Mouse (Mus musculus): Measurements from ENCODE around the gene Ttc21a. TPM values are rescaled to one million over a fixed set of nuclear protein-coding genes. Genes with fewer than 3 reads are reported as not detected.
A peak's percentile ranks its signal among the peaks of the same experiment; 100 is the strongest.

Ttc21a gene
- total RNA-seq (2021) = under 1 TPM; 0.49 to 0.92 TPM
- long read RNA-seq, experiment 1 = 0 reads
- long read RNA-seq, experiment 2 = 0 reads

- no peak for TF ChIP-seq CTCF (conservative IDR thresholded peaks at IDR 0.05)
Observed at GRCm38 (mm10) chr9:119937005-119937773, at the start of gene Ttc21a, which contains the start of gene Gorasp1. Gene Ttc21a, plus strand, starts transcription at chr9:119937606. Gene Gorasp1, minus strand, starts transcription at chr9:119937565.

GRCm38 (mm10) chr9:119888843-119889246 is 48.6 kb upstream of the Ttc21a start:
- no peak for TF ChIP-seq CTCF (conservative IDR thresholded peaks at IDR 0.05)
- no peak for DNase-seq (ENCODE audit: low spot score in 2 of 2)
- H3K27ac ChIP-seq = no peak overlapping the region
- H3K4me3 ChIP-seq = no peak overlapping the region

More at GRCm38 (mm10) chr9:119937005-119937773, at the start of gene Ttc21a, which contains the start of gene Gorasp1:
- H3K27ac ChIP-seq = peak within 1 kb of the TSS; percentile 91
- peak within 1 kb of the TSS; percentile 96 for H3K4me3 ChIP-seq
- peak; percentile 91 to 93 for DNase-seq (ENCODE audit: low spot score in 2 of 2)

GRCm38 (mm10) chr9:119889446-119889845 is 48.0 kb upstream of the Ttc21a start:
- DNase-seq (ENCODE audit: low spot score in 2 of 2) = no peak
- no peak overlapping the region for H3K27ac ChIP-seq

DNA sequence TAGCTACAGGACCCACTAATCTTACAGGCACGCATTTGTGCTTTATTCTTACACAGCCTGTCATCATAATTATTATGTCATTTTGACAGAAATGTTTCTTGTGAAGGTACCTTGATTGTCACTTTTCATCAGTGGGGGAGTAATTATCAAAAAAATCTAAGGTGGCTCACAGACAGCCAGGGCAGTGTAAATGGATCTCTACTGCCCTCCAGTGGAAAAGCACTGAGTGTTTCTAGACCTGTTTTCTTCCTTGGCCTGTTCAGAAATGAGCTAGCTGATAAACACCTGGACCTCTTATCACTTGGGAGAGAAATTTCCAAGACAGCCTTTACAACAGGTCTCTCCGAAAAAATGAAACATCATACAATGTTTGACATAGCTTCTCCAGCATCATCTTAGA is 46.7 kb upstream of the Ttc21a start:
- Histone ChIP-seq H3K27ac (no peak overlapping the region), H3K4me3 (no peak overlapping the region)
- peak; percentile 20 to 67 for DNase-seq (ENCODE audit: low spot score in 2 of 2)
- TF ChIP-seq CTCF (conservative IDR thresholded peaks at IDR 0.05) = peak; percentile 95

More at GRCm38 (mm10) chr9:119889446-119889845, 48.0 kb upstream of the Ttc21a start:
- no peak for TF ChIP-seq CTCF (conservative IDR thresholded peaks at IDR 0.05)
- no peak overlapping the region for H3K4me3 ChIP-seq

GRCm38 (mm10) chr9:119893881-119894280 is 43.5 kb upstream of the Ttc21a start:
- peak overlapping the region; percentile 98 for H3K27ac ChIP-seq
- no peak for TF ChIP-seq CTCF (conservative IDR thresholded peaks at IDR 0.05)
- DNase-seq (ENCODE audit: low spot score in 2 of 2) = no peak
- H3K4me3 ChIP-seq = peak overlapping the region; percentile 78

GRCm38 (mm10) chr9:119894339-119895009 is 42.9 kb upstream of the Ttc21a start, which contains the start of gene Wdr48:
Gene Wdr48, plus strand, starts transcription at chr9:119894878.
- peak; percentile 96 to 97 for DNase-seq (ENCODE audit: low spot score in 2 of 2)
- TF ChIP-seq CTCF (conservative IDR thresholded peaks at IDR 0.05) = no peak
- peak within 1 kb of the TSS; percentile 98 for H3K27ac ChIP-seq
- H3K4me3 ChIP-seq = peak within 1 kb of the TSS; percentile 78

- DNase-seq (ENCODE audit: low spot score in 2 of 2) = peak; percentile 13 to 21
- Histone ChIP-seq H3K4me3 (peak overlapping the region; percentile 78), H3K27ac (peak overlapping the region; percentile 98)
- no peak for TF ChIP-seq CTCF (conservative IDR thresholded peaks at IDR 0.05)
Observed at GRCm38 (mm10) chr9:119895040-119895721, 42.2 kb upstream of the Ttc21a start.

GRCm38 (mm10) chr9:119899446-119899845 is 38.0 kb upstream of the Ttc21a start:
- no peak overlapping the region for H3K27ac ChIP-seq
- no peak for DNase-seq (ENCODE audit: low spot score in 2 of 2)
- H3K4me3 ChIP-seq = no peak overlapping the region
- TF ChIP-seq CTCF (conservative IDR thresholded peaks at IDR 0.05) = no peak

- no peak for DNase-seq (ENCODE audit: low spot score in 2 of 2)
- H3K4me3 ChIP-seq = no peak overlapping the region
- TF ChIP-seq CTCF (conservative IDR thresholded peaks at IDR 0.05) = no peak
- H3K27ac ChIP-seq = no peak overlapping the region
Observed at GRCm38 (mm10) chr9:119902410-119903151, 34.8 kb upstream of the Ttc21a start.

- Histone ChIP-seq H3K4me3 (no peak overlapping the region), H3K27ac (no peak overlapping the region)
- no peak for DNase-seq (ENCODE audit: low spot score in 2 of 2)
- no peak for TF ChIP-seq CTCF (conservative IDR thresholded peaks at IDR 0.05)
Observed at GRCm38 (mm10) chr9:119908708-119909107, 28.7 kb upstream of the Ttc21a start.

GRCm38 (mm10) chr9:119909931-119910330 is 27.5 kb upstream of the Ttc21a start:
- DNase-seq (ENCODE audit: low spot score in 2 of 2) = no peak
- H3K27ac ChIP-seq = no peak overlapping the region
- no peak for TF ChIP-seq CTCF (conservative IDR thresholded peaks at IDR 0.05)
- no peak overlapping the region for H3K4me3 ChIP-seq

All from layer of hippocampus, adult 2 months (tissue).